Mouse (Mus musculus) lung, postnatal 0 days (tissue): Measurements from ENCODE around the gene Ep400. TPM values are rescaled to one million over a fixed set of nuclear protein-coding genes. Genes with fewer than 3 reads are reported as not detected.

Experiments used
- ATAC-seq: fragments of 200-750 bp; cut with Nextera tagmentation; 2 replicates; pipeline ENCODE4 v1.8.0; 2017; ENCODE audit warnings: moderate library complexity
- DNase-seq: peaks from one replicate; pipeline ENCODE4 v3.0.0-alpha.2; 2016; ENCODE audit warnings: low spot score
- H3K27ac ChIP-seq: fragments of 300-500 bp; sonication (generic); 2 replicates; pipeline ENCODE4 v1.5.1; 2014; ENCODE audit warnings: antibody characterized with exemption, mild to moderate bottlenecking, low read length, mixed read lengths
- H3K27me3 ChIP-seq: fragments of 300-500 bp; sonication (generic); replicated peaks from 2 replicates; pipeline ENCODE4 v1.6.1; 2014; ENCODE audit warnings: low read length, mixed read lengths; ENCODE audit not compliant: insufficient read depth
- H3K36me3 ChIP-seq: fragments of 300-500 bp; sonication (generic); 2 replicates; pipeline ENCODE4 v1.6.1; 2014; ENCODE audit warnings: low read length, mixed read lengths; ENCODE audit not compliant: insufficient read depth
- H3K4me1 ChIP-seq: fragments of 300-500 bp; sonication (generic); 2 replicates; pipeline ENCODE4 v1.6.1; 2014; ENCODE audit warnings: antibody characterized with exemption, low read depth, low read length, mixed read lengths; ENCODE audit not compliant: insufficient read depth
- H3K4me2 ChIP-seq: fragments of 300-500 bp; sonication (generic); replicated peaks from 2 replicates; pipeline ENCODE4 v1.6.1; 2014; ENCODE audit warnings: low read depth, mild to moderate bottlenecking, low read length, moderate library complexity, mixed read lengths
- H3K4me3 ChIP-seq: fragments of 300-500 bp; sonication (generic); 2 replicates; pipeline ENCODE4 v1.5.1; 2014; ENCODE audit warnings: low read depth, low read length
- H3K9ac ChIP-seq: fragments of 300-500 bp; sonication (generic); replicated peaks from 2 replicates; pipeline ENCODE4 v1.6.1; 2014; ENCODE audit warnings: low read depth, mild to moderate bottlenecking
- H3K9me3 ChIP-seq: fragments of 300-500 bp; sonication (generic); 2 replicates; pipeline ENCODE4 v1.6.1; 2016; ENCODE audit warnings: low read length, mixed read lengths
- CTCF ChIP-seq: IDR thresholded peaks from 2 replicates; pipeline ENCODE4 v1.5.1; 2016; ENCODE audit warnings: antibody characterized with exemption, mild to moderate bottlenecking
- EP300 ChIP-seq: IDR thresholded peaks from 2 replicates; pipeline ENCODE4 v1.6.1; 2016; ENCODE audit warnings: antibody characterized with exemption, mild to moderate bottlenecking, control low read depth
- WGBS: fragments of 180-500 bp; shearing (Covaris S2); extraction: QIAGEN DNeasy Blood & Tissue Kit; methylation state at CpG from one replicate; pipeline ENCODE4 v1.1.7; 2014; 5-methylcytosine and 5-hydroxymethylcytosine counted together
- polyA plus RNA-seq: library from polyadenylated mRNA; unstranded; fragments of >200 nt; fragmentation: Nextera tagmentation; extraction: Ambion mirVana; gene quantifications from 2 replicates; pipeline ENCODE4 v1.2.1, GENCODE M21; 2015

Gene Ep400
- polyA plus RNA-seq, 1 experiment from 2014 or later, result 17.5 TPM

GRCm38 (mm10) chr5:110665486-110666121 is 104.9 kb downstream of the Ep400 start:
- H3K4me1 ChIP-seq, result no peaks in the 10 kb centered on the region
- no peaks in the 10 kb centered on the region for H3K9me3 ChIP-seq
- no peak overlapping the region for H3K9ac ChIP-seq
- no peak overlapping the region for H3K27ac ChIP-seq
- H3K36me3 ChIP-seq, result peaks cover 60% of the 10 kb centered on the region
- TF ChIP-seq CTCF, result no peak
- TF ChIP-seq EP300, result no peak
- no peak overlapping the region for H3K4me2 ChIP-seq
- no peak overlapping the region for H3K4me3 ChIP-seq
- H3K27me3 ChIP-seq, result no peaks in the 10 kb centered on the region
- DNase-seq, result no peak
- no peak for ATAC-seq
- 69% methylated on average over 6 of the region's 6 CpGs for WGBS

DNA sequence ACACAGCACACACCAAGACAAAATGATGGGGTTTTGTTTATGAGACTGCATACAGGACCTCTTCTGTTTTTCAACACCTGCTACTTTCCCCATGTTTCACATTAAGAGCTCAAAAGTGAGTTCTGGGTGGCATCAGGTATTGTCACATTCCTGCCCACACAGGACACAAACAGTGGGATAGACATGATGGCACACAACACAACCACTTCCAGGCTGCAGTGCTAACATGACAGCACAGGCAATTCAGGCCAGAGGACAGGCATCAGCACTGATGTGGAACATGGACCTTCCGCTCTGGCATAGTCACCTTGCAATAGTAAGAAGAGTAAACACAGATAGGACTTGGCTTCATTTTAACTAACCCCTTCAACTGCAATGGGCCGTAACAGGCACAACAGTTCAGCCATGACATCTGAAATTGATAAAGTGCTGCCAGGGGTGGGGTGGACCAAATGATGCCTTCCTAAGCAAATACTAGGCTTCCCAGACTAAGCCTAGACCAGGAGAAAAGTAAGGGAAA is 105.7 kb downstream of the Ep400 start:
- Histone ChIP-seq H3K4me3 (no peak overlapping the region), H3K4me2 (no peak overlapping the region), H3K4me1 (no peaks in the 10 kb centered on the region), H3K9ac (no peak overlapping the region), H3K36me3 (peaks cover 55% of the 10 kb centered on the region), H3K27me3 (no peaks in the 10 kb centered on the region), H3K9me3 (no peaks in the 10 kb centered on the region), H3K27ac (no peak overlapping the region)
- no peak for TF ChIP-seq EP300
- TF ChIP-seq CTCF, result no peak
- 93% methylated on average over 2 of the region's 2 CpGs for WGBS
- DNase-seq (no peak), ATAC-seq (no peak)

GRCm38 (mm10) chr5:110664041-110664440 is 106.5 kb downstream of the Ep400 start:
- Histone ChIP-seq H3K27me3 (no peaks in the 10 kb centered on the region), H3K9ac (no peak overlapping the region), H3K4me2 (no peak overlapping the region), H3K36me3 (peaks cover 51% of the 10 kb centered on the region), H3K9me3 (no peaks in the 10 kb centered on the region), H3K27ac (no peak overlapping the region), H3K4me3 (no peak overlapping the region), H3K4me1 (no peaks in the 10 kb centered on the region)
- no peak for ATAC-seq
- no peak for DNase-seq
- WGBS, result 88% methylated on average over 2 of the region's 2 CpGs
- TF ChIP-seq CTCF (no peak), EP300 (no peak)

DNA sequence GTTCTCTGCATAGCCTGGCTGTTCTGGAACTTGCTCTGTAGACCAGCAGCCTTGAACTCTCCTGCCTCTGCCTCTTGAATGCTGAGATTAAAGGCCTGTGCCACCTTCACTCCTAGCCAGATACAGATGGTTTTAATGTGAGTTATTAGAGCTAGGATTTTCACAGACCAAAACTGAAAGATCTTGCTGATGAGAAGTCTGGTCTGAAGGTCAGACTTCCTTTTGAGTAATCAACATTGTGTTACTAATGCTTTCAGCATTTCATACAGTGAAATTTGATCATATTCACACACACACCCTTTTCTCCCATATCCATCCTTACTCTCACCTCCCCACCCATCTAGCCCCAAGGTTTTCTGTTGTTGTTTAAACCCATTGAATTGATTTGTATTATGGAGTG is 110.8 kb downstream of the Ep400 start:
- H3K4me2 ChIP-seq, result no peak overlapping the region
- no peak for ATAC-seq
- no peak overlapping the region for H3K9ac ChIP-seq
- H3K27me3 ChIP-seq, result no peaks in the 10 kb centered on the region
- DNase-seq, result no peak
- no peak overlapping the region for H3K4me3 ChIP-seq
- H3K4me1 ChIP-seq, result no peaks in the 10 kb centered on the region
- H3K36me3 ChIP-seq, result peaks cover 44% of the 10 kb centered on the region
- H3K27ac ChIP-seq, result no peak overlapping the region
- no peaks in the 10 kb centered on the region for H3K9me3 ChIP-seq
- TF ChIP-seq CTCF (no peak), EP300 (no peak)

- ATAC-seq (peak; percentile 43), DNase-seq (peak; percentile 16)
- peak overlapping the region; percentile 73 for H3K9ac ChIP-seq
- H3K9me3 ChIP-seq, result no peaks in the 10 kb centered on the region
- H3K36me3 ChIP-seq, result peaks cover 44% of the 10 kb centered on the region
- H3K4me1 ChIP-seq, result 0 out of 2 replicates have a peak, but pooled peaks cover 8% of the 10 kb centered on the region
- WGBS, result 2% methylated on average over 37 of the region's 37 CpGs
- H3K4me2 ChIP-seq, result peak overlapping the region; percentile 96
- H3K4me3 ChIP-seq, result peak overlapping the region; percentile 97
- no peak for TF ChIP-seq CTCF
- no peak for TF ChIP-seq EP300
- no peaks in the 10 kb centered on the region for H3K27me3 ChIP-seq
- peak overlapping the region; percentile 59; the same call in 1 of the 2 replicates for H3K27ac ChIP-seq
Observed at GRCm38 (mm10) chr5:110653686-110654085, 116.8 kb downstream of the Ep400 start.

DNA sequence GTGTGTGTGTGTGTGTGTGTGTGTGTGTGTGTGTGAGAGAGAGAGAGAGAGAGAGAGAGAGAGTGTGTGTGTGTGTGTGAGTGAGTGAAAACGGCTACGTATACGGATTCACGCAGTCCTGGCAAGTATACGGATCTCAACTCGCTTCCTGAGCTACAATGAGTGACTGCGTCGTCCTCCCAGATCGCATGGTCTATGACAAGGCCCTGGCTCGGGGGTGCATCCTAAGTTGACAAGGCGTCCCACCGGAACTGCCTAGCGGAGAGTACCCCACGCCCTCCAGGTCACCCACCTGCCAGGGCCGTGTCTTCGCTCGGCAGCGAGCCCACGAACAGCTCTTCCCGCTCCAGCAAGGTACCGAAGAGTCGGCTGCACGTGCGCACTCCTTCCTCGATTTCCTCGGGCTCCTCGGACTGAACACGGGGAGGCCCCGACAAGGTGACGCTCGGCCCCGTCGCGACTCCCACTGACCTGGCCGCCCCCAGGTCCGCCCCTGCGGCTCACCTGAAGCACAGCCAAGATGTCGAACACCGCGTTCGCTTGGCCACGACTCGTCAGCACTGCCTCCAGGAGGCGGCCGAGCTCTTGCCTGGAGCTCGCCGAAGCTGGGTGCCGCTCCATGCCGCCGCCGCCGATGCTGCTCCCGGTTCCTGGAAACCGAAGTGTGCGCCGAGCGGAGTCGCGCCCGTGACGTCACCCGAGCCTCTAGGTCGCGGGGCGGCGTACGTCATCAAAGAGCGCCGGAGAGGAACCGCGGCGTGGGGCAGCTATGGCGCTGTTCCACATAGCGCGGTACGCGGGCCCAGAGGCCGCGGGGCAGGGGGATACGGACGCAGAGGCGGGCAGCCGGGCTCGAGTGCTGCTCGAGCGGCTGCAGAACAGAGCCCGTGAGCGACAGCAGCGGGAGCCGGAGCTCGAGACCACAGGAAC is 117.5 kb downstream of the Ep400 start, which contains the start of the genes Noc4l and Ddx51:
Noc4l (minus strand) TSS at position 699 of the 930 bp plus-strand sequence.
Ddx51 (plus strand) TSS at position 733 of the 930 bp plus-strand sequence.
- DNase-seq, result peak; percentile 96

More for the DNA sequence above, 117.5 kb downstream of the Ep400 start, which contains the start of the genes Noc4l and Ddx51:
- under 1% methylated on average over 89 of the region's 91 CpGs for WGBS
- Histone ChIP-seq H3K4me1 (0 out of 2 replicates have a peak, but pooled peaks cover 8% of the 10 kb centered on the region), H3K9me3 (no peaks in the 10 kb centered on the region), H3K36me3 (peaks cover 46% of the 10 kb centered on the region), H3K4me2 (peak within 1 kb of the TSS; percentile 96), H3K9ac (peak within 1 kb of the TSS; percentile 73), H3K27ac (peak within 1 kb of the TSS; percentile 59; the same call in 1 of the 2 replicates), H3K4me3 (peak within 1 kb of the TSS; percentile 97), H3K27me3 (no peaks in the 10 kb centered on the region)
- ATAC-seq, result peak; percentile 92
- peak; percentile 42; the same call in 1 of the 2 replicates for TF ChIP-seq CTCF
- no peak for TF ChIP-seq EP300
